Mouse (Mus musculus): ENCODE measurements around the gene Pga5. TPM values are rescaled to one million over a fixed set of nuclear protein-coding genes. Genes with fewer than 3 reads are reported as not detected.

The Pga5 gene
- polyA plus RNA-seq (2015; fragmentation: Illumina TruSeq; extraction: RNeasy Lipid Tissue Mini Kit (QIAGEN cat#74804); ENCODE audit: insufficient read depth, low read depth, low replicate concordance) = not detected

GRCm38 (mm10) chr19:10677915-10678771 is at the start of gene Pga5:
Gene Pga5, minus strand, starts transcription at chr19:10678071.

GRCm38 (mm10) chr19:10688537-10689352 is 10.9 kb upstream of the Pga5 start, which contains the start of gene Vps37c:
Gene Vps37c, plus strand, starts transcription at chr19:10688735.

GRCm38 (mm10) chr19:10634106-10634871 is 43.6 kb downstream of the Pga5 start, which contains the start of gene Vwce:
Gene Vwce, plus strand, starts transcription at chr19:10634213.

Other genes starting within 250 kb of the Pga5 start
- 2.6 TPM for gene Lrrc10b, start 220.6 kb downstream of the Pga5 start, polyA plus RNA-seq (2015; fragmentation: Illumina TruSeq; extraction: RNeasy Lipid Tissue Mini Kit (QIAGEN cat#74804); ENCODE audit: insufficient read depth, low read depth, low replicate concordance)
- not detected for gene Ppp1r32, start 195.1 kb downstream of the Pga5 start, polyA plus RNA-seq (2015; fragmentation: Illumina TruSeq; extraction: RNeasy Lipid Tissue Mini Kit (QIAGEN cat#74804); ENCODE audit: insufficient read depth, low read depth, low replicate concordance)
- gene Cpsf7, start 152.8 kb downstream of the Pga5 start, polyA plus RNA-seq (2015; fragmentation: Illumina TruSeq; extraction: RNeasy Lipid Tissue Mini Kit (QIAGEN cat#74804); ENCODE audit: insufficient read depth, low read depth, low replicate concordance) = 20.4 TPM
- gene Sdhaf2, start 151.9 kb downstream of the Pga5 start, polyA plus RNA-seq (2015; fragmentation: Illumina TruSeq; extraction: RNeasy Lipid Tissue Mini Kit (QIAGEN cat#74804); ENCODE audit: insufficient read depth, low read depth, low replicate concordance) = 6.8 TPM
- gene Tmem216, start 121.8 kb downstream of the Pga5 start, polyA plus RNA-seq (2015; fragmentation: Illumina TruSeq; extraction: RNeasy Lipid Tissue Mini Kit (QIAGEN cat#74804); ENCODE audit: insufficient read depth, low read depth, low replicate concordance) = 4.2 TPM
- gene Cyb561a3, start 100.9 kb downstream of the Pga5 start, polyA plus RNA-seq (2015; fragmentation: Illumina TruSeq; extraction: RNeasy Lipid Tissue Mini Kit (QIAGEN cat#74804); ENCODE audit: insufficient read depth, low read depth, low replicate concordance) = 5.5 TPM
- 2.2 TPM for gene Tmem138, start 100.7 kb downstream of the Pga5 start, polyA plus RNA-seq (2015; fragmentation: Illumina TruSeq; extraction: RNeasy Lipid Tissue Mini Kit (QIAGEN cat#74804); ENCODE audit: insufficient read depth, low read depth, low replicate concordance)
- 37.8 TPM for gene Ddb1, start 72.7 kb downstream of the Pga5 start, polyA plus RNA-seq (2015; fragmentation: Illumina TruSeq; extraction: RNeasy Lipid Tissue Mini Kit (QIAGEN cat#74804); ENCODE audit: insufficient read depth, low read depth, low replicate concordance)
- gene Tkfc, start 72.4 kb downstream of the Pga5 start, polyA plus RNA-seq (2015; fragmentation: Illumina TruSeq; extraction: RNeasy Lipid Tissue Mini Kit (QIAGEN cat#74804); ENCODE audit: insufficient read depth, low read depth, low replicate concordance) = 3.4 TPM
- gene Vwce, start 43.9 kb downstream of the Pga5 start, polyA plus RNA-seq (2015; fragmentation: Illumina TruSeq; extraction: RNeasy Lipid Tissue Mini Kit (QIAGEN cat#74804); ENCODE audit: insufficient read depth, low read depth, low replicate concordance) = not detected
- 9.0 TPM for gene Vps37c, start 10.7 kb upstream of the Pga5 start, polyA plus RNA-seq (2015; fragmentation: Illumina TruSeq; extraction: RNeasy Lipid Tissue Mini Kit (QIAGEN cat#74804); ENCODE audit: insufficient read depth, low read depth, low replicate concordance)
- gene Cd5, start 60.9 kb upstream of the Pga5 start, polyA plus RNA-seq (2015; fragmentation: Illumina TruSeq; extraction: RNeasy Lipid Tissue Mini Kit (QIAGEN cat#74804); ENCODE audit: insufficient read depth, low read depth, low replicate concordance) = 0.52 TPM
- gene Cd6, start 152.0 kb upstream of the Pga5 start, polyA plus RNA-seq (2015; fragmentation: Illumina TruSeq; extraction: RNeasy Lipid Tissue Mini Kit (QIAGEN cat#74804); ENCODE audit: insufficient read depth, low read depth, low replicate concordance) = not detected
- 0.63 TPM for gene Slc15a3, start 161.7 kb upstream of the Pga5 start, polyA plus RNA-seq (2015; fragmentation: Illumina TruSeq; extraction: RNeasy Lipid Tissue Mini Kit (QIAGEN cat#74804); ENCODE audit: insufficient read depth, low read depth, low replicate concordance)
- gene Tmem132a, start 191.9 kb upstream of the Pga5 start, polyA plus RNA-seq (2015; fragmentation: Illumina TruSeq; extraction: RNeasy Lipid Tissue Mini Kit (QIAGEN cat#74804); ENCODE audit: insufficient read depth, low read depth, low replicate concordance) = 2.2 TPM
- 27.1 TPM for gene Tmem109, start 203.9 kb upstream of the Pga5 start, polyA plus RNA-seq (2015; fragmentation: Illumina TruSeq; extraction: RNeasy Lipid Tissue Mini Kit (QIAGEN cat#74804); ENCODE audit: insufficient read depth, low read depth, low replicate concordance)
- gene Prpf19, start 217.2 kb upstream of the Pga5 start, polyA plus RNA-seq (2015; fragmentation: Illumina TruSeq; extraction: RNeasy Lipid Tissue Mini Kit (QIAGEN cat#74804); ENCODE audit: insufficient read depth, low read depth, low replicate concordance) = 27.3 TPM
- gene Zp1, start 242.6 kb upstream of the Pga5 start, polyA plus RNA-seq (2015; fragmentation: Illumina TruSeq; extraction: RNeasy Lipid Tissue Mini Kit (QIAGEN cat#74804); ENCODE audit: insufficient read depth, low read depth, low replicate concordance) = not detected

All from pancreas, adult 10 weeks (tissue).